Mouse (Mus musculus) liver, embryonic 14.5 days (tissue): ENCODE measurements around the gene Igf1r. TPM values are rescaled to one million over a fixed set of nuclear protein-coding genes. Genes with fewer than 3 reads are reported as not detected.

Experiments
- ATAC-seq: fragments of 200-750 bp; cut with Nextera tagmentation; 2 replicates; pipeline ENCODE4 v1.8.0; 2017; ENCODE audit warnings: moderate number of reproducible peaks, mild to moderate bottlenecking, moderate library complexity; ENCODE audit not compliant: insufficient read depth
- DNase-seq, 3 experiments: peaks; one replicate each; pipeline ENCODE4 v3.0.0-alpha.2; 2012 to 2013; ENCODE audit warnings: low read depth in 3 of 3, low spot score in 3 of 3
- H3K27ac ChIP-seq: fragments of 300-500 bp; sonication (generic); 2 replicates; pipeline ENCODE4 v1.5.1; 2014; ENCODE audit warnings: moderate library complexity, mild to moderate bottlenecking, control low read depth, inconsistent platforms
- H3K27me3 ChIP-seq: fragments of 300-500 bp; sonication (generic); 2 replicates; pipeline ENCODE4 v1.6.1; 2014; ENCODE audit warnings: mild to moderate bottlenecking, low read length, moderate library complexity; ENCODE audit not compliant: control insufficient read depth, insufficient read depth
- H3K36me3 ChIP-seq: fragments of 300-500 bp; sonication (generic); replicated peaks from 2 replicates; pipeline ENCODE4 v1.6.1; 2014; ENCODE audit warnings: low read depth; ENCODE audit not compliant: control insufficient read depth, insufficient read depth
- H3K4me1 ChIP-seq, 2 experiments: fragments of 200-500 bp in 1 of 2; fragments of 300-500 bp in 1 of 2; sonication (generic) in 1 of 2; replicated peaks; 2 replicates each; pipeline ENCODE4 v1.6.1; 2012 to 2014; ENCODE audit warnings: antibody characterized with exemption in 1 of 2, inconsistent platforms in 1 of 2, low read length in 1 of 2; ENCODE audit not compliant: control insufficient read depth in 2 of 2, insufficient read depth in 2 of 2
- H3K4me2 ChIP-seq: fragments of 300-500 bp; sonication (generic); 2 replicates; pipeline ENCODE4 v1.6.1; 2014; ENCODE audit warnings: low read depth, mild to moderate bottlenecking, control low read depth, moderate library complexity
- H3K4me3 ChIP-seq, 2 experiments: fragments of 200-500 bp in 1 of 2; fragments of 300-500 bp in 1 of 2; sonication (generic) in 1 of 2; 2 replicates each; pipeline ENCODE4 v1.5.1; 2012 to 2014; ENCODE audit warnings: low read depth in 2 of 2, low read length in 2 of 2, mild to moderate bottlenecking in 2 of 2, control low read depth in 1 of 2, inconsistent platforms in 1 of 2, moderate library complexity in 1 of 2; ENCODE audit not compliant: insufficient read depth in 1 of 2
- H3K9ac ChIP-seq: fragments of 300-500 bp; sonication (generic); replicated peaks from 2 replicates; pipeline ENCODE4 v1.6.1; 2014; ENCODE audit warnings: mild to moderate bottlenecking, control low read depth, moderate library complexity
- H3K9me3 ChIP-seq: fragments of 300-500 bp; sonication (generic); 2 replicates; pipeline ENCODE4 v1.6.1; 2016; ENCODE audit warnings: low read length, mixed read lengths; ENCODE audit not compliant: control insufficient read depth
- CTCF ChIP-seq: IDR thresholded peaks from 2 replicates; pipeline ENCODE4 v1.5.1; 2016; ENCODE audit warnings: antibody characterized with exemption, low read depth, control low read depth
- EP300 ChIP-seq: IDR thresholded peaks from 2 replicates; pipeline ENCODE4 v1.6.1; 2016; ENCODE audit warnings: antibody characterized with exemption, low read depth
- WGBS: fragments of 180-500 bp; shearing (Covaris S2); extraction: QIAGEN DNeasy Blood & Tissue Kit; methylation state at CpG from one replicate; pipeline ENCODE4 v1.1.7; 2014; ENCODE audit not compliant: insufficient replicate concordance; 5-methylcytosine and 5-hydroxymethylcytosine counted together
- polyA plus RNA-seq, 2 experiments: library from polyadenylated mRNA; depleted of rRNA in 1 of 2; stranded (reverse) in 1 of 2; unstranded in 1 of 2; fragments of >200 nt; fragmentation: Nextera tagmentation in 1 of 2; extraction: Ambion mirVana in 1 of 2; gene quantifications; 2 replicates each; pipeline versions ENCODE4 v1.2.1 to v1.2.3; 2012 to 2014

Igf1r gene
- polyA plus RNA-seq, 2 experiments: 2.3 to 2.5 TPM

DNA sequence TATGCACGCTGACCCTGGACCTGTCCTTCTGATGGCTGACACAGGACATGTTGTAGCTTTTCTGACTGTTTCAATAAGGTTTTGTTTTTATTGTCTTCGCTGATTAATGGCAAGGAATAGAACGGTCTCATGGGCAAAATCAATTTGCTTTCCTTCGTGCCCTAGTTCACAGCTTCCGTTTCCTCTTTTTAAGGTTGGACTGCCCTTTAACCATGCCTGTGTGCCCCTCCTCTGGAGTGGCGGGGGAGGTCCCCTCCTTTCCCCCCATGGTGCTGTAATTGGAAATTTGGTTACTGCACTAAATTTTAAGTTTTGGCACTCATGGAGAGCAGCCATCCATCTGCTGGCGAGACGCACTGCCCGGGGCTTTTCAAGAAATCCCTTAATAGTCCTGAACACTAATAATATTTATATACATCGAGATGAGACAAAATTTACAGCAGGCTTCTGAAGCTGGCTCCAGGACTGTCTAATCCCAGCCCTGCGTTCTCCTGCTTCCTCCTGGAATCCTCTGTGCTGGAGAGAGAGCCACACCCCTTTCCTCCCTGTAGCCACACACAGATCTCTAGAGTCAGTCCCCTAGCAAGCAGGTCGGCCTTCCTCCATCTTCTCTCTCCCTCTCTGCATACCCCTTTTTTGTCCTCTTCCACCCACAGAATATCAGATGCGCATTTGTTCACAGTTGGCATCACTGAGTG is 207.6 kb downstream of the Igf1r start:
- no peak for ATAC-seq

DNA sequence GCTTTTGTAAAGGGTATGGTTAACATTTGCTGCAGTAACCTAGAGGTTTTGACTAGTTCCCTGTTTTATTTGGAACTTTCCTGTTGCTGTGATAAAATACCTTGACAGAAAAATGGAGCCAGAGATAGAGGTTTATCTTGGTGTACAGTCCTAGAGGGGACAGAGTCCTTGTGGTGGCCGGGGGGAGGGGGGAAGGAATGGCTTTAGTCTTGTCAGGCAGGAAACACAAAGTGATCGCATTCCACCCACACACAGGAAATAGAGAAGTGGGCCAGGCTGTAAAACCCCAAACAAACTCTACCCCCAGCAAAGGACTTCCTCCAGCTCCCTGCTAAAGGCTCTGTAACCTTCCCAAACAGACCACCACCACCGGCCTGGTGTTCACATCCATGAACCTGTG is 211.4 kb downstream of the Igf1r start:
- H3K4me2 ChIP-seq: no peak overlapping the region
- H3K9ac ChIP-seq: no peak overlapping the region
- H3K36me3 ChIP-seq: no peaks in the 10 kb centered on the region
- no peak for DNase-seq
- peak; percentile 48; the same call in 1 of the 2 replicates for ATAC-seq
- no peak overlapping the region for H3K4me3 ChIP-seq
- H3K9me3 ChIP-seq: no peaks in the 10 kb centered on the region
- H3K27ac ChIP-seq: no peak overlapping the region
- H3K27me3 ChIP-seq: no peaks in the 10 kb centered on the region
- H3K4me1 ChIP-seq: peaks cover 6 to 21% of the 10 kb centered on the region in 2 experiments
- 7% methylated on average over 3 of the region's 3 CpGs for WGBS
- TF ChIP-seq CTCF (no peak), EP300 (peak; percentile 45)

More for the DNA sequence above, 207.6 kb downstream of the Igf1r start:
- H3K4me2 ChIP-seq: no peak overlapping the region
- DNase-seq: no peak
- no peak overlapping the region for H3K27ac ChIP-seq
- no peaks in the 10 kb centered on the region for H3K27me3 ChIP-seq
- TF ChIP-seq EP300: no peak
- no peak for TF ChIP-seq CTCF
- WGBS: 51% methylated on average over 13 of the region's 13 CpGs
- H3K9ac ChIP-seq: no peak overlapping the region
- no peaks in the 10 kb centered on the region for H3K9me3 ChIP-seq
- no peaks in the 10 kb centered on the region for H3K36me3 ChIP-seq
- H3K4me3 ChIP-seq: no peak overlapping the region
- peaks cover 6 to 22% of the 10 kb centered on the region in 2 experiments for H3K4me1 ChIP-seq

DNA sequence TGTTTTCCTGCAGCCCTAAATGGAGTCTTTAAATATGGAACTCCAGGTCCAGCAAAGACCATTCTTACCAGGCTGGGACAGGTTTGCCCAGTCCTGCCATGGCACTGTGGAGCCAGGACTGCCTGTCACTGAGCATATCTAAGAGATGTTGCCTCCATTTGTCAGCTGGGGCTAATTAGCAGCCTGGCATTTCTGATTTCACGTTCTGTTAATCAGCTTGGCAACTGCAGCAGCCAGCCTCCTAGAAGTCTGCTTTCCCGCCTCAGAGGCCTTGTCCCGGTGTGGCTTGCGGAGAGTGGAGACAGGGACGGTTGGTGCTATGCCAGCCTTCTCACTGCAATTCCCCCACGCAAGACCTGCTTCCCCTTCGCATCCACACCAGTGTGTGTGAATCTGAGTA is 220.1 kb downstream of the Igf1r start:
- no peaks in the 10 kb centered on the region for H3K27me3 ChIP-seq
- DNase-seq: no peak
- 83% methylated on average over 7 of the region's 7 CpGs for WGBS
- H3K9me3 ChIP-seq: no peaks in the 10 kb centered on the region
- no peak overlapping the region for H3K27ac ChIP-seq
- no peak overlapping the region for H3K4me3 ChIP-seq
- H3K4me2 ChIP-seq: no peak overlapping the region
- H3K4me1 ChIP-seq: no peaks in the 10 kb centered on the region; a peak in 1 of 4 replicates
- no peak for ATAC-seq
- TF ChIP-seq CTCF: no peak
- no peak for TF ChIP-seq EP300
- H3K9ac ChIP-seq: no peak overlapping the region
- H3K36me3 ChIP-seq: no peaks in the 10 kb centered on the region

- Histone ChIP-seq H3K4me3 (no peak overlapping the region), H3K4me1 (peaks cover 0 to 18% of the 10 kb centered on the region in 2 experiments; a peak in 2 of 4 replicates), H3K4me2 (no peak overlapping the region), H3K27ac (no peak overlapping the region), H3K36me3 (no peaks in the 10 kb centered on the region), H3K9ac (no peak overlapping the region), H3K27me3 (no peaks in the 10 kb centered on the region), H3K9me3 (no peaks in the 10 kb centered on the region)
- DNase-seq (no peak), ATAC-seq (no peak)
- WGBS: 58% methylated on average over 1 of the region's 1 CpGs
- peak; percentile 20; the same call in 1 of the 2 replicates for TF ChIP-seq CTCF
- TF ChIP-seq EP300: no peak
These were observed 227.0 kb downstream of the Igf1r start for GRCm38 (mm10) chr7:68179672-68180071.

DNA sequence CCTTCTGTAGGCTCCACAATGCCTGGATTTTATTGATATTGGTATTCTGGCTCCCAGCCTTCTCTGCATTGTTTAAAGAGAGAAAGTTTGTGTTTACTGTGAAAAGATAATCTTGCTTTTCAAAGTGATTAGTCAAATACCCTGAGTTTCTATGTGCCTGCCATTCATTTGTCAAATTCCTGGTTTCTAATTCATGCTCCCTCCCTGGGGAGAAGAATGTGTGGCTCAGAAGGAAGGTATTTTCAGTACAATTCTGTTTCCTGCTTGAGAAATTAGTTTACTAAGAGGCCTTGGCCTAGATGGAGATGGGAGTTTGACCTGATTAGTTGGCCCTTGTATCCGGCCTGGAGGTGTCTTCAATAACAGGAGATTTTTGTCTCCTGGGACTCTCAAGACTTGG is 228.5 kb downstream of the Igf1r start:
- WGBS: 61% methylated on average over 1 of the region's 1 CpGs
- H3K4me1 ChIP-seq: peaks cover 0 to 18% of the 10 kb centered on the region in 2 experiments; a peak in 2 of 4 replicates
- no peak overlapping the region for H3K27ac ChIP-seq
- no peaks in the 10 kb centered on the region for H3K27me3 ChIP-seq
- H3K9ac ChIP-seq: no peak overlapping the region
- no peak for TF ChIP-seq CTCF
- no peak for TF ChIP-seq EP300
- no peaks in the 10 kb centered on the region for H3K36me3 ChIP-seq
- no peak overlapping the region for H3K4me2 ChIP-seq
- no peaks in the 10 kb centered on the region for H3K9me3 ChIP-seq
- ATAC-seq: no peak
- DNase-seq: no peak
- H3K4me3 ChIP-seq: no peak overlapping the region
